Mouse (Mus musculus) heart, embryonic 15.5 days (tissue): Measurements from ENCODE around the gene Ddx60. TPM values are rescaled to one million over a fixed set of nuclear protein-coding genes. Genes with fewer than 3 reads are reported as not detected.

ENCODE experiments used
- ATAC-seq: fragments of 200-750 bp; cut with Nextera tagmentation; replicated peaks from 2 replicates; pipeline ENCODE4 v1.8.0; 2017; ENCODE audit warnings: low read depth, moderate TSS enrichment; ENCODE audit not compliant: insufficient number of reproducible peaks, insufficient read depth, low FRiP score
- H3K27ac ChIP-seq: fragments of 300-500 bp; sonication (generic); 2 replicates; pipeline ENCODE4 v1.5.1; 2015; ENCODE audit warnings: mild to moderate bottlenecking, inconsistent platforms
- H3K27me3 ChIP-seq: fragments of 300-500 bp; sonication (generic); 2 replicates; pipeline ENCODE4 v1.6.1; 2015; ENCODE audit warnings: inconsistent platforms
- H3K36me3 ChIP-seq: fragments of 300-500 bp; sonication (generic); 2 replicates; pipeline ENCODE4 v1.6.1; 2015; ENCODE audit warnings: mild to moderate bottlenecking, inconsistent platforms
- H3K4me1 ChIP-seq: fragments of 300-500 bp; sonication (generic); replicated peaks from 2 replicates; pipeline ENCODE4 v1.6.1; 2015; ENCODE audit warnings: inconsistent platforms
- H3K4me2 ChIP-seq: fragments of 300-500 bp; sonication (generic); 2 replicates; pipeline ENCODE4 v1.6.1; 2015; ENCODE audit warnings: inconsistent platforms, mild to moderate bottlenecking, moderate library complexity
- H3K4me3 ChIP-seq: fragments of 300-500 bp; sonication (generic); 2 replicates; pipeline ENCODE4 v1.5.1; 2015; ENCODE audit warnings: mild to moderate bottlenecking, inconsistent platforms
- H3K9ac ChIP-seq: fragments of 300-500 bp; sonication (generic); 2 replicates; pipeline ENCODE4 v1.6.1; 2015; ENCODE audit warnings: mild to moderate bottlenecking, inconsistent platforms
- H3K9me3 ChIP-seq: fragments of 300-500 bp; sonication (generic); replicated peaks from 2 replicates; pipeline ENCODE4 v1.6.1; 2016; ENCODE audit warnings: inconsistent platforms
- WGBS: fragments of 180-500 bp; shearing (Covaris S2); methylation state at CpG from one replicate; pipeline ENCODE4 v1.1.7; 2015; ENCODE audit warnings: mixed read lengths; 5-methylcytosine and 5-hydroxymethylcytosine counted together
- polyA plus RNA-seq: library from polyadenylated mRNA; unstranded; fragments of >200 nt; fragmentation: Nextera tagmentation; extraction: Ambion mirVana; gene quantifications from 2 replicates; pipeline ENCODE4 v1.2.1, GENCODE M21; 2015

The Ddx60 gene
- 2.1 and 2.7 TPM in 2 replicates for polyA plus RNA-seq

GRCm38 (mm10) chr8:61927777-61928494, at the start of gene Ddx60:
Gene Ddx60, plus strand, starts transcription at chr8:61928087.
- no peaks in the 10 kb centered on the region for H3K9me3 ChIP-seq
- 6% methylated on average over 22 of the region's 22 CpGs for WGBS
- ATAC-seq: peak; percentile 69
- peak within 1 kb of the TSS; percentile 86 for H3K4me2 ChIP-seq
- H3K4me3 ChIP-seq: peak within 1 kb of the TSS; percentile 69
- H3K36me3 ChIP-seq: no peaks in the 10 kb centered on the region
- peaks cover 26% of the 10 kb centered on the region for H3K4me1 ChIP-seq
- no peaks in the 10 kb centered on the region for H3K27me3 ChIP-seq
- peak within 1 kb of the TSS; percentile 88 for H3K27ac ChIP-seq
- H3K9ac ChIP-seq: peak within 1 kb of the TSS; percentile 74

DNA sequence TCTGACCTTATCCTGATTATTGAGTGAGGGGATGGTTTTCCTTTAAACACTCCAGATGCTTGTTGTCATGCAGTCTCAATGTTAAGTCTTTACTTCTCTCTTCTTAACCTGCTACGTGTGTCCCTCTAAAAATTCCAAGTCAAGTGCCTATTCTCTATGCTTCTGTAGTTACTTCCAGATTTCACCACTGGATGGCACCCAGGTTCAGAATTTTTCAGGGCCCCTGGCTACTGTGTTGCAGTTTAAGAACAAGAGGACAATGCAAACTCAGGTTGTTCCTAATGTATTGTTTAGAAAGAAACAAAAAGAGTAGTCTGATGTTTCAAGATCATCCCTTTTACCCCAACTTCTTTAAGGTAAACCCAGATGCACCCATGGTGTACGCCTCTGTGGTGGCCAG, 33.8 kb upstream of the Ddx60 start:
- Histone ChIP-seq H3K9ac (no peak overlapping the region), H3K27ac (no peak overlapping the region), H3K4me1 (peaks cover 26% of the 10 kb centered on the region), H3K9me3 (no peaks in the 10 kb centered on the region), H3K4me2 (no peak overlapping the region), H3K27me3 (no peaks in the 10 kb centered on the region), H3K36me3 (peaks cover 4% of the 10 kb centered on the region; the same call in 1 of the 2 replicates), H3K4me3 (no peak overlapping the region)
- 55% methylated on average over 2 of the region's 2 CpGs for WGBS
- no peak for ATAC-seq

DNA sequence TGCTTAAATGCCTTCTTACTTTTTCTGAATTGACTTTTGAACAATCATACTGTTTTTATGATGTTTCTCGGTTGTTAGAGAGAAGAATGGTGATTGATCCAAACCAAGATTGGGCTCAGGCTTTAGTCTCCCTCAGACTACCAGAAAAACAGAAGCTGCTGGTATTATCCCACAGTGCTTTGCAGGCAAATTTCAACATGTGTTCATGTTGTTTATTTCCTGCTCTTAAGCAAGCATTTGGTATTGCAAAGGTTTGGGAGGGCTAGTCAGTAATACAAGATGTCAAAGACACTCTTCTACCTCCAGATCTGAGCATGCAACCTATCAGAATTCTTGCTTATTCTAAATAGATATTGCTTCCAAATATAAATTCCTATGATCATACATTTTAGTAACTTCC, 31.1 kb upstream of the Ddx60 start:
- Histone ChIP-seq H3K4me1 (peaks cover 26% of the 10 kb centered on the region), H3K4me3 (no peak overlapping the region), H3K36me3 (peaks cover 4% of the 10 kb centered on the region; the same call in 1 of the 2 replicates), H3K9me3 (no peaks in the 10 kb centered on the region), H3K27me3 (no peaks in the 10 kb centered on the region), H3K27ac (no peak overlapping the region), H3K9ac (no peak overlapping the region), H3K4me2 (peak overlapping the region; percentile 36)
- no peak for ATAC-seq
- WGBS: 85% methylated on average over 1 of the region's 1 CpGs

- H3K36me3 ChIP-seq: peaks cover 4% of the 10 kb centered on the region; the same call in 1 of the 2 replicates
- peaks cover 26% of the 10 kb centered on the region for H3K4me1 ChIP-seq
- H3K4me2 ChIP-seq: peak overlapping the region; percentile 50
- no peaks in the 10 kb centered on the region for H3K9me3 ChIP-seq
- no peak for ATAC-seq
- H3K9ac ChIP-seq: no peak overlapping the region; the same call in 1 of the 2 replicates
- 32% methylated on average over 1 of the region's 1 CpGs for WGBS
- peak overlapping the region; percentile 56 for H3K27ac ChIP-seq
- peak overlapping the region; percentile 18 for H3K4me3 ChIP-seq
- H3K27me3 ChIP-seq: no peaks in the 10 kb centered on the region
Measured at GRCm38 (mm10) chr8:61897402-61897801, 30.5 kb upstream of the Ddx60 start.

DNA sequence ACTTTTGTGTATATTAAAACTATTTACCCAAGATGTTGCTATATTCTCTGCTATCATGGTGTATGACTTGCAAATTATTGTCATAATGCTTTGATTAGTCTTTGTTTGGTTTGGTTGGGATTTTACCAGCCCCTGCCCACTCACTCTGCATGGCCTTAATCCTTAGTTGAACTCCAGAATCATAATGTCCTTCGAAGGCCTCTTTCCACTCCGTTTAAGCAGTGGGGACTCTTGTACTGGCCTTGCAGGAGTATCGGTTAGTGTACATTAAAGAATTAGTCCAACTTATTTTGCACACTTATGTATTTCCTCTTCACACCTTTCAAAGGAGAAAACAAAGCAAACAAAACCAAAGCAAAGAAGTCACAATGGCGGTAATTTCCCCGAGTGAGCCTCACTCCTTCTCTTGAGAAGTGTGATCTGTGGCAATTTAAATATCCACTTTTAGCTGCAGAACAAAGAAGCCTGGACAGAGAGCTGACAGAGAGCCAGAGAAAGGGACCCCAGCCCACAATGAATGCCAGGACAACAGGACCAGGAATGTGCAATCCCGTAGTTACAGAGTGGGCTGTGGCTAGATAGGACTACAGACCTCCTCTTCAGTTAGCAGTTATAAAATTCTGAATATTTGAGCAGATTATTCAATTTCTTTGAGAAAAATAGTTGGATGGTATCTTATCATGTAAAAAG, 26.7 kb upstream of the Ddx60 start:
- Histone ChIP-seq H3K4me3 (peak overlapping the region; percentile 51), H3K9ac (peak overlapping the region; percentile 58), H3K4me2 (peak overlapping the region; percentile 56)

DNA sequence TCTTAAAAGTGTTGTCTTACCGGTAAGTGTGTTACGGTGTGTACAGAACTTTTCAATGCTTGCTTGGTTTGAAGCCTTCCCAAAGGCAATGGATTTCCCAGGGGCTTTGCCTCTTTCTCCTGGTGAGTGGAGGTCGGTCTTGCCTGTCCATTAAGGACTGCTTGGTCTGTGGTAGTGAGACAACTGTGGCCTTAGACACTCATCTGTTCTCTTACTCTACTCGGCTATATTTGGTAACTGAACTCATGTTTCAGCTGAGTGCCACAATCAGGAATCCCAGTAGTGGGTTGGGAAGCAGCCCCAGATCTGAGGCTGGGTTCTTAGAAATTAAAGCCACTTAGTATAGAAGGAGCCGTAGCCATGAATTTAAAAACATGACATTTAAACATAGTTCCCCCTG, 25.4 kb upstream of the Ddx60 start, which contains the start of gene Palld:
Palld (minus strand) TSS at position 170 of the 400 bp plus-strand sequence.
- WGBS: 46% methylated on average over 5 of the region's 5 CpGs
- Histone ChIP-seq H3K27ac (peak within 1 kb of the TSS; percentile 87), H3K9me3 (no peaks in the 10 kb centered on the region), H3K36me3 (peaks cover 4% of the 10 kb centered on the region; the same call in 1 of the 2 replicates), H3K4me1 (peaks cover 8% of the 10 kb centered on the region; the same call in 1 of the 2 replicates), H3K27me3 (no peaks in the 10 kb centered on the region), H3K9ac (peak within 1 kb of the TSS; percentile 58), H3K4me3 (peak within 1 kb of the TSS; percentile 51), H3K4me2 (peak within 1 kb of the TSS; percentile 43)
- ATAC-seq: peak; percentile 88

More for the DNA sequence above, 26.7 kb upstream of the Ddx60 start:
- Histone ChIP-seq H3K27ac (peak overlapping the region; percentile 85), H3K9me3 (no peaks in the 10 kb centered on the region), H3K27me3 (no peaks in the 10 kb centered on the region), H3K4me1 (peaks cover 12% of the 10 kb centered on the region; the same call in 1 of the 2 replicates), H3K36me3 (peaks cover 4% of the 10 kb centered on the region; the same call in 1 of the 2 replicates)
- ATAC-seq: no peak
- WGBS: 36% methylated on average over 6 of the region's 6 CpGs

DNA sequence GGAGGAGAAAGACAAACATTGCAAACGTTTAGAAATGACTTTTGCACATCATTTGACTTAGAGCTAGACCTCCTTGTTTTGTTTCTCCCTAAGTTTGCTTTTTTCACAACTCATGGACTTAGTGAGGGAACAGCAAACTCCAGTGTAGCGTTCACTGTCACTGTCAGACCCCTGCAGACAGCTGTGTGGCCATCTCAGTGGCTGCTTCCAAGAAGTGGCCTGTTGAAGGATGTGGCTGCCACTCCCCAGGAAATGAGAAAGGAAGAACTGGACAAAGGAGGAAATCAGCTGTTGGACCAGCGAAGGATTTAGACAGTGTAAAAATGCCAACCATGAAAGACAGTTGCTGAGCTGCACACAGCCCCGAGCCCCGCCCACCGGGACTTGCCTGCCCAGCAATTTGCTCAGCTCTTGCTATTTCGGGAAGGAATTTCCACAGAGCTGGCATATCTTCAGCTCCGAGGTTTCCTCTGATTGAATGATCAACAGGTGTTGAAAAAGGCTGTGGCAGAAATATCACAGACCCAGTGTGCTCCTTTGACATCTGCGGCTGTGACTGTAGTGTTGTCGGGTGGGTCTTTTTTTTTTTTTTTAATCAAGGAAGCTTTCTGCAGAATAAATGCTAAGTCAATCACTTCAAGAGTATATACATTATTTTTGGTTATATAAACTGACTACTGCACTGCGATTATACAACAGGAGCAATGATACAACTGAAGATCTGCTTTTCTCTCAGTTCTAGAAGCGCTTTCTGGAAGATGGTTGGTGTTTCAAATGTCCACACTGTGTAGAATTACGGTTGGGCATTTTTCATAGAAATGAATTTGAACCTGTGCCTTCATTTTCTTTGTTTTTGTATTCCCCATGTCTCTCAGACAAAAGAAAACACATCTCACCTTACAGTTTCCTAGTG, 19.3 kb upstream of the Ddx60 start:
- no peaks in the 10 kb centered on the region for H3K9me3 ChIP-seq
- peak overlapping the region; percentile 53 for H3K4me2 ChIP-seq
- no peak overlapping the region for H3K9ac ChIP-seq
- H3K27me3 ChIP-seq: no peaks in the 10 kb centered on the region
- 17% methylated on average over 13 of the region's 13 CpGs for WGBS
- peaks cover 22% of the 10 kb centered on the region for H3K4me1 ChIP-seq
- peak; percentile 89 for ATAC-seq
- peak overlapping the region; percentile 90 for H3K27ac ChIP-seq
- no peaks in the 10 kb centered on the region for H3K36me3 ChIP-seq
- H3K4me3 ChIP-seq: peak overlapping the region; percentile 10; the same call in 1 of the 2 replicates

DNA sequence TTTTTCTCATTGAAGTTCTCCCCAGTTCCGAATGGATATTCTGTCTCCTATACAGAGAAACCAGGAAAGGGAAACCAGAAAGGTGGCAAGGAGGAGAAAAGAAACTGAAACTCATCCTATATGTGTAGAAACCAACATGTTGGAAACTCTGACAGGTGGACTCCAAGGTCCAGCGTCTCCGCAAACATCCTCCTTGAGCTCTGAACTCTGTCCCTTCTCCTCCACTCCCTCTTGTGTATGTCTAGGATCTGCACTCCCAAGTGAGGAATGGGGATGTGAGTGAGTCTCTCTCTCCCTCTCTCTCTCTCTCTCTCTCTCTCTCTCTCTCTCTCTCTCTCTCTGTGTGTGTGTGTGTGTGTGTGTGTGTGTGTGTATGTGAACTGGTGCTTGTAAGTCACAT, 18.6 kb upstream of the Ddx60 start:
- no peaks in the 10 kb centered on the region for H3K9me3 ChIP-seq
- peaks cover 28% of the 10 kb centered on the region for H3K4me1 ChIP-seq
- WGBS: 45% methylated on average over 3 of the region's 3 CpGs
- no peaks in the 10 kb centered on the region for H3K27me3 ChIP-seq
- H3K27ac ChIP-seq: peak overlapping the region; percentile 90
- H3K4me2 ChIP-seq: peak overlapping the region; percentile 53
- H3K9ac ChIP-seq: no peak overlapping the region
- ATAC-seq: no peak
- H3K4me3 ChIP-seq: no peak overlapping the region
- H3K36me3 ChIP-seq: no peaks in the 10 kb centered on the region

- H3K36me3 ChIP-seq: no peaks in the 10 kb centered on the region
- no peaks in the 10 kb centered on the region for H3K27me3 ChIP-seq
- no peak overlapping the region for H3K4me2 ChIP-seq
- no peak for ATAC-seq
- 89% methylated on average over 5 of the region's 5 CpGs for WGBS
- H3K9me3 ChIP-seq: no peaks in the 10 kb centered on the region
- peaks cover 28% of the 10 kb centered on the region for H3K4me1 ChIP-seq
- H3K9ac ChIP-seq: no peak overlapping the region
- no peak overlapping the region for H3K27ac ChIP-seq
- no peak overlapping the region for H3K4me3 ChIP-seq
Measured at GRCm38 (mm10) chr8:61912817-61913216, 15.1 kb upstream of the Ddx60 start.

DNA sequence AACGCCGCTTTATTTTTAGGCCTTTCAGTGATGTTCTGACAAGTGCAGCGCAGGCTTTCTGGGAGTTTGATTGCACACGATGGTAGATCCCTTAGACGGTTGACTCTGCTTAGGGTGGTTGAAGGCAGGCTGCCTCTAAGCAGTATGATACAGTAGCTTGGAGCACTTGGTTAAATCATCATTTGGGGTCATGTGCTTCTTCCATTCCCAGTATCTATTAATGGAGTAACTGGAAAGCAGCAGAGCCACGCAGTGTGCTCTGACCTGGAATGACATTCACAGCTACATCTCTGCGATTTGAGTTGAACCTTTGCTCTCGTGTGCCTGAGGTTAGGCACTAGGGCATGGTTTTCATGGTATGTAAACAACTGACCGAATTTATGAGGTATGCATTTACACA, 13.9 kb upstream of the Ddx60 start:
- Histone ChIP-seq H3K27me3 (no peaks in the 10 kb centered on the region), H3K4me1 (peaks cover 21% of the 10 kb centered on the region), H3K4me3 (no peak overlapping the region), H3K9me3 (no peaks in the 10 kb centered on the region), H3K9ac (no peak overlapping the region), H3K27ac (peak overlapping the region; percentile 47; the same call in 1 of the 2 replicates), H3K4me2 (no peak overlapping the region), H3K36me3 (no peaks in the 10 kb centered on the region)
- WGBS: 44% methylated on average over 9 of the region's 9 CpGs
- ATAC-seq: no peak

- Histone ChIP-seq H3K9ac (no peak overlapping the region), H3K9me3 (no peaks in the 10 kb centered on the region), H3K27ac (no peak overlapping the region), H3K4me2 (no peak overlapping the region), H3K36me3 (no peaks in the 10 kb centered on the region), H3K4me1 (peaks cover 23% of the 10 kb centered on the region), H3K27me3 (no peaks in the 10 kb centered on the region), H3K4me3 (no peak overlapping the region)
- WGBS: 81% methylated on average over 4 of the region's 4 CpGs
- ATAC-seq: no peak
Measured at GRCm38 (mm10) chr8:61917287-61917686, 10.6 kb upstream of the Ddx60 start.
